Mouse (Mus musculus): ENCODE measurements around the gene Sult5a1. TPM values are rescaled to one million over a fixed set of nuclear protein-coding genes. Genes with fewer than 3 reads are reported as not detected.

Sult5a1 gene
- polyA plus RNA-seq, 1 experiment from 2014 or later: 7.5 TPM

GRCm38 (mm10) chr8:123100288-123100687 is 57.8 kb downstream of the Sult5a1 start:
- H3K27ac ChIP-seq (replicated peaks): 0 out of 2 replicates have a peak overlapping the region, but pooled peaks have one; percentile 43
- no peak overlapping the region for H3K9ac ChIP-seq
- ATAC-seq (ENCODE audit: extremely low read depth, insufficient number of reproducible peaks, low FRiP score, low TSS enrichment): no peak
- 50% methylated on average over 8 of the region's 8 CpGs for WGBS
- no peak overlapping the region for H3K4me2 ChIP-seq
- peaks cover 15% of the 10 kb centered on the region for H3K4me1 ChIP-seq
- peaks cover 48% of the 10 kb centered on the region for H3K36me3 ChIP-seq
- H3K9me3 ChIP-seq: no peaks in the 10 kb centered on the region
- H3K4me3 ChIP-seq: no peak overlapping the region
- H3K27me3 ChIP-seq (replicated peaks): no peaks in the 10 kb centered on the region

GRCm38 (mm10) chr8:123097786-123098584 is 60.1 kb downstream of the Sult5a1 start:
- Histone ChIP-seq H3K9me3 (no peaks in the 10 kb centered on the region), H3K27me3 (replicated peaks) (no peaks in the 10 kb centered on the region), H3K4me1 (0 out of 2 replicates have a peak, but pooled peaks cover 4% of the 10 kb centered on the region), H3K36me3 (peaks cover 48% of the 10 kb centered on the region), H3K9ac (no peak overlapping the region; the same call in 1 of the 2 replicates), H3K4me3 (no peak overlapping the region), H3K27ac (replicated peaks) (no peak overlapping the region), H3K4me2 (no peak overlapping the region)
- no peak for ATAC-seq (ENCODE audit: extremely low read depth, insufficient number of reproducible peaks, low FRiP score, low TSS enrichment)
- 80% methylated on average over 12 of the region's 12 CpGs for WGBS

GRCm38 (mm10) chr8:123097216-123097615 is 60.9 kb downstream of the Sult5a1 start:
- Histone ChIP-seq H3K36me3 (peaks cover 55% of the 10 kb centered on the region), H3K9me3 (no peaks in the 10 kb centered on the region), H3K4me1 (0 out of 2 replicates have a peak, but pooled peaks cover 4% of the 10 kb centered on the region), H3K4me3 (no peak overlapping the region), H3K27me3 (replicated peaks) (no peaks in the 10 kb centered on the region), H3K9ac (no peak overlapping the region), H3K4me2 (no peak overlapping the region), H3K27ac (replicated peaks) (no peak overlapping the region)
- WGBS: 88% methylated on average over 11 of the region's 11 CpGs
- ATAC-seq (ENCODE audit: extremely low read depth, insufficient number of reproducible peaks, low FRiP score, low TSS enrichment): no peak

Small RNAs within 50 kb of the gene (microRNA-seq; reads per million reads assigned to microRNA genes)
- gene Mir7079 (not detected), gene Mir7080 (0.82 reads per million)

Other genes starting within 250 kb of the Sult5a1 start
- gene Ankrd11, start 116.0 kb downstream of the Sult5a1 start, polyA plus RNA-seq (2015; fragmentation: Nextera tagmentation; extraction: Ambion mirVana): 18.8 and 20.3 TPM in 2 replicates
- 62.2 and 62.7 TPM in 2 replicates for gene Spg7, start 95.4 kb downstream of the Sult5a1 start, polyA plus RNA-seq (2015; fragmentation: Nextera tagmentation; extraction: Ambion mirVana)
- 938 and 957 TPM in 2 replicates for gene Rpl13, start 56.0 kb downstream of the Sult5a1 start, polyA plus RNA-seq (2015; fragmentation: Nextera tagmentation; extraction: Ambion mirVana)
- gene Cpne7, start 40.9 kb downstream of the Sult5a1 start, polyA plus RNA-seq (2015; fragmentation: Nextera tagmentation; extraction: Ambion mirVana): 0.19 and 0.24 TPM in 2 replicates
- gene Dpep1, start 27.9 kb upstream of the Sult5a1 start, polyA plus RNA-seq (2015; fragmentation: Nextera tagmentation; extraction: Ambion mirVana): 2.5 and 3.3 TPM in 2 replicates
- gene Chmp1a, start 54.4 kb upstream of the Sult5a1 start, polyA plus RNA-seq (2015; fragmentation: Nextera tagmentation; extraction: Ambion mirVana): 91.2 and 99.4 TPM in 2 replicates
- 3.7 TPM in 2 replicates for gene Spata33, start 54.5 kb upstream of the Sult5a1 start, polyA plus RNA-seq (2015; fragmentation: Nextera tagmentation; extraction: Ambion mirVana)
- gene Cdk10, start 66.5 kb upstream of the Sult5a1 start, polyA plus RNA-seq (2015; fragmentation: Nextera tagmentation; extraction: Ambion mirVana): 19.5 and 20.5 TPM in 2 replicates
- 3.1 and 3.2 TPM in 2 replicates for gene Spata2l, start 77.9 kb upstream of the Sult5a1 start, polyA plus RNA-seq (2015; fragmentation: Nextera tagmentation; extraction: Ambion mirVana)
- gene Zfp276, start 95.9 kb upstream of the Sult5a1 start, polyA plus RNA-seq (2015; fragmentation: Nextera tagmentation; extraction: Ambion mirVana): 12.7 and 13.5 TPM in 2 replicates
- gene Vps9d1, start 96.0 kb upstream of the Sult5a1 start, polyA plus RNA-seq (2015; fragmentation: Nextera tagmentation; extraction: Ambion mirVana): 18.1 and 18.5 TPM in 2 replicates
- 17.0 and 17.5 TPM in 2 replicates for gene Fanca, start 160.3 kb upstream of the Sult5a1 start, polyA plus RNA-seq (2015; fragmentation: Nextera tagmentation; extraction: Ambion mirVana)
- gene Spire2, start 174.4 kb upstream of the Sult5a1 start, polyA plus RNA-seq (2015; fragmentation: Nextera tagmentation; extraction: Ambion mirVana): 1.1 and 1.7 TPM in 2 replicates
- gene Tcf25, start 215.4 kb upstream of the Sult5a1 start, polyA plus RNA-seq (2015; fragmentation: Nextera tagmentation; extraction: Ambion mirVana): 136 and 141 TPM in 2 replicates
- not detected in 2 replicates for gene Mc1r, start 248.8 kb upstream of the Sult5a1 start, polyA plus RNA-seq (2015; fragmentation: Nextera tagmentation; extraction: Ambion mirVana)